Mouse (Mus musculus): Measurements from ENCODE around the gene Dhrs2.

Gene Dhrs2

GRCm38 (mm10) chr14:55248284-55248683, 26.5 kb downstream of the Dhrs2 start:
- DNase-seq (ENCODE audit: low spot score in 2 of 2), result no peak

- no peak for DNase-seq (ENCODE audit: low spot score in 2 of 2)
These were observed 31.8 kb downstream of the Dhrs2 start for GRCm38 (mm10) chr14:55253580-55253979.

GRCm38 (mm10) chr14:55255443-55255842, 33.6 kb downstream of the Dhrs2 start:
- DNase-seq (ENCODE audit: low spot score in 2 of 2), result no peak

GRCm38 (mm10) chr14:55271158-55271557, 49.4 kb downstream of the Dhrs2 start:
- peak; percentile 81 to 87 for DNase-seq (ENCODE audit: low spot score in 2 of 2)

GRCm38 (mm10) chr14:55273023-55273422, 51.2 kb downstream of the Dhrs2 start:
- DNase-seq (ENCODE audit: low spot score in 2 of 2), result no peak

GRCm38 (mm10) chr14:55274810-55275209, 53.0 kb downstream of the Dhrs2 start:
- no peak for DNase-seq (ENCODE audit: low spot score in 2 of 2)

GRCm38 (mm10) chr14:55279322-55280069, 57.7 kb downstream of the Dhrs2 start:
- DNase-seq (ENCODE audit: low spot score in 2 of 2), result no peak

All from right cerebral cortex, adult 2 months (tissue).